Mouse (Mus musculus) gastrocnemius, postnatal 14 days (tissue): Measurements from ENCODE around the gene Prkcb. TPM values are rescaled to one million over a fixed set of nuclear protein-coding genes. Genes with fewer than 3 reads are reported as not detected.

ENCODE experiments used
- DNase-seq: peaks from one replicate; pipeline ENCODE4 v3.0.0; 2021; ENCODE audit warnings: mixed read lengths
- intact Hi-C: fragments of 180-260 bp; cut with DNase I; formaldehyde crosslinking; loops from one replicate; pipeline ENCODE4 v1.15.1; 2025; ENCODE audit warnings: low total_unique reads
- total RNA-seq, 2 experiments: library from RNA; stranded (reverse); gene quantifications; 2 replicates each; pipeline ENCODE4 v1.2.3; 2021

Gene Prkcb
- total RNA-seq, 2 experiments from 2014 or later = 0.91 to 0.98 TPM

DNA sequence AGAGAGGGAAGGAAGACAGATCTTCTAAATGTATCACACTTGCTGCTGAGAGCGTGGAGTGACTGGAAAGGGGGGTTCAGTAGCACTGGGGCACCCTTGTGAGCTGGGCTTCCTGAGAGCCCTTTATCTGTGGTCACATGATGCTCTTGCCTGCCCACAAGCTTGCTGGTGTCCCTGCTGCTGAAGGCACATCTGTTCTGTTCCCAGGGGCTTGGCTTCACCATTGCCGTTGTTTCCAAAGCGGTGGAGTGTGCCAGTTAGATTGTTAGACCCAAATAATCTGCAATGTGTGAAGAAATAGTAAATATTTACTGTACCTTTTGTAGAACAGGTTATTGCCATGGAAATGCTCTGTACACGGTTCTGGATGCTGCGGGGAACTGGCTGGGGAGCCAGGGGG is 101.6 kb downstream of the Prkcb start:
- intact Hi-C loops = no loop called here
- DNase-seq = no peak

DNA sequence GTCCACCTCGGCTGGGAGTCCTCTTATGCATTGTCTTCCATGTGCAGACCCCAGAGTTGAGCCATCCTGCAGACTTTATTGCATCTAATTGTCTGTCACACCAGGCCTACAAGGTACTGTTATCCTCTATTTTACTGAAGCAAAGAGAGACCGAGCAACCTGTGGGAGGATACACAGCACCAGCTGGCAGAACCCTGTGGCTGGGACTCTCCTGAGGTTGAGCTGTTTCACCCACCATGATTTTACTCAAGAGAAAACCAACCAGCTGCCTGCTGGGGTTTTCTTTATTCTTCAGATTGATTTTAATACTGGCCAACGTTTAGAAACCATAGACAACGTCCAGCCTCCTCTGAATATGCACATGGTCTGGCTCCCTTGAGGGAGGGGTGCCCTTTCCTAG is 102.1 kb downstream of the Prkcb start:
- intact Hi-C loops = no loop called here
- DNase-seq = no peak

DNA sequence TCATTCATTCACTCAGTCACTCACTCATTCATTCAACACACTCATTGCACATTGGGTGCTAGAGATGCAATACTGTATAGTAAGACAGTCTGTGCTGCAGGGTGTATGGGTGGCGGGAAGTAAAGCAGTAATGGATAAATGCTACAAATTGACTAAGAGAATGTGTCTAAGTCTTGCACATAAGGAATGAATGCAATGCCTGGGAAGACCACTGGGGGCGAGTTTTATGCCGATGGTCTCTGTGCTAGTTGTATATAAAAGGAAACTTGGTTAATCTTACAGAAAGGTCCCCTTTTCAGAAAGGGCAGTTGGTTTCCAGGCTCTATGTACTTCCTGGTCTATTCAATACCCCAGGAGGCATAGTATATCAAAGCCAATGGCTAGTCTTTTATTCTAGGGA is 102.8 kb downstream of the Prkcb start:
- intact Hi-C loops = no loop called here
- no peak for DNase-seq

DNA sequence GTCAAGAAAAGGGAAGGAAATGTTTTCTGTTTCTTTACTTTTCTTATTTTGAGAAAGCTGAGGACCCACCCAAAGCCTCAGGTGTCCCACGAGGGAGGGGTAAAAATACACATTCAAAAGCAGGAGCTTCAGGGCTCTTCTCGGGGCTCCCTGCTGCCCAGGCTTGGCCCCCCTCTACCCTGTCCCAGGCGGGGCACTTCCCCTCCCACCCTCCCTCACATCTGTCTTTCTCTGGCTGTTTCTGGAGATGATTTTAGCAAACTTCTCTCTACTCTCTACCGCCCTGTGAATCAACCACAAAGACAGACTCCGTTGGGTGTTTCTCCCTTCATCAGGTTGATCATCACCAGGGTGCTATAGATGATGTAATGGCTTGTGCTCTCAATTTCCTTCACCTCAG is 105.4 kb downstream of the Prkcb start:
- intact Hi-C loops = no loop called here
- DNase-seq = no peak

DNA sequence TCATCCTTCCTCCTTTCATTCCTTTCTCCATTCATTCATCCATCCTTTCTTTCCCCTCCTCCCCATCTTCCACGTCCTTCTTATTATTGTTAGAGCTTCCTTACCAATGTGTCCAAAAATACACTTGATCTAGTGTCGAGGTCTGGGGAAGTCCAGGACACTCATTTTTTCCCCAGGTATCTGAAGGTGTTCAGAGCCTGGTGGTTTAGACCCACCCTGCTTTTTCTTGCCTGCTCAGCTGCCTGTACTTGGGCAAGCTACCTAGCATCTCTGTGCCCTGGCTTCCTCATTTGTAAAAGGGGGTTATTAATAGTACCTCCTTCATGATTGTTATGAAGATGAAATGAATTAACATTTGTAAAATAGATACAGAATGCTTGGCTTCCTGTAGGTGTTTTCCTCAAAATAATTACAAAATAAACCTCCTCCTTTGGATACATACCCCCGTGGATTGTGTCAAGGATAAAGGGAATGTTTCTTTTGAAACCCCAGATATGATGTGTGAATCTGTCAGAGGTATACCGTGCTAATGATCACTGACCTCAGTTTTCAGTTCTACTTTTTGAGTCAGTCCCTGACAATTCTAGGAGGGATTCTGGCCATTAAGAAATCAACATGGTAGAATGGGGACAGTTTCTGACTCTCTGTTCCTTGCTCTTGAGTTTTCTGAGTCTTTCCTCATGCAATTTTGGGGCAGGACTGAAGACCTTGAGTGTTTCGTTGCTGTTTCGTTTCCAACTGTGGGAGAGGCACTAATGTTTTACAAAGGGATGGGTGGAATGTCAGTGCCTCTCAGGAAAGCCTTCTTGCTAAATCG is 106.8 kb downstream of the Prkcb start:
- intact Hi-C loops = no loop called here
- DNase-seq = no peak

DNA sequence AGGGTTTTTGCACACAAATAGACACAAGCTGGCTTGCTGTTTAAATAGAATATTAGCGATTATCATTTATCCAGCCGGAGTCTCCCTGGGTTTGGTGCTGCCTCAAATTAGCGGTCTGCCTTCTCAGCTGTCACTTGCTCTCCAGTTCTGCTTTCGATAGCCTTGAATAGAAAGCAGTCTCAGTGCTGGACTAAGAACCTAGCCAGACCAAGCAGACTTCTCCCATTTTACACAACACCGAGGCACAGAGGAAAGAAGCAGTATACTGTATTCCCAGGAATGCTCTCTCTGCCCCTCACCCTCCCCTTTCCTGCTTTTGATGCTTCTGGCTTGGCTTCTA is 107.4 kb downstream of the Prkcb start:
- intact Hi-C loops = no loop called here
- DNase-seq = no peak

DNA sequence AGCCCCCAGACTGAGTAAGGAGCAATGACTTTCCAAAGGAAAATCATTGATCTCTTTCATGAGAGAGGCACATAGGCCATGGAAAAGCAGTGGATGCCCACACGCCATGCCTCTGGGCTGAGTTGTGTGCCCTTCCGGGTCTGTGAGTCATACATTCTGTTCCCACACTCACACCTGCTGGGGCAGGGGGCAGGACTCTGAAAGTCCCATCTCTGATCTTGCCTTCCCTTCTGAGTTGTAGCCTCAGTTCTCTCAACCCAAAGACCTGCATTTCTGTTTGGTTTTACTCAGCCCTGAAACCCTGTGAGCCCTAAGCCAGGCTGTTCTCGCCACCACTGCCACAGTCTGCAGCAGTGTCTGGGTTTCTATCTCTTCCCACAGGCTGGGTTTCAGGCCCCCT is 109.1 kb downstream of the Prkcb start:
- DNase-seq = no peak
- intact Hi-C loops = no loop called here

DNA sequence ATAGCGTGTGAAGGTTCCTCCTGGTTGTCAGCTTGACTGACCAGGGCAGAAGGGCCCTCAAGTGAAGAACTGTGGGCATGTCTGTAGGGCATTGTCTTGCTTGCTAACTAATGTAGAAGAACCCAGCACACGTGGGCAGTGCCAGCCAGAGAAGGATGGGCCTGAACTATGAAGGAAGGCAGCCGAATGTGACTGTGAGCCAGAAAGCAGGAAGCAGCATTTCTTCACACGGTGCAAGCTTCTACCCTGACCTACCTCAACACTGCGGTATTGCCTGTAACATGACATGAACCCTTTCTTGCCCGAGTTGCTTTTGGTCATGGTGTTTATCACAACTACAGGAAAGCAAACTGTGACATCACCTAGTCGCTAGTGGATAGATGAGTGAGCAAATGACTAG is 113.5 kb downstream of the Prkcb start:
- intact Hi-C loops = no loop called here
- DNase-seq = no peak

DNA sequence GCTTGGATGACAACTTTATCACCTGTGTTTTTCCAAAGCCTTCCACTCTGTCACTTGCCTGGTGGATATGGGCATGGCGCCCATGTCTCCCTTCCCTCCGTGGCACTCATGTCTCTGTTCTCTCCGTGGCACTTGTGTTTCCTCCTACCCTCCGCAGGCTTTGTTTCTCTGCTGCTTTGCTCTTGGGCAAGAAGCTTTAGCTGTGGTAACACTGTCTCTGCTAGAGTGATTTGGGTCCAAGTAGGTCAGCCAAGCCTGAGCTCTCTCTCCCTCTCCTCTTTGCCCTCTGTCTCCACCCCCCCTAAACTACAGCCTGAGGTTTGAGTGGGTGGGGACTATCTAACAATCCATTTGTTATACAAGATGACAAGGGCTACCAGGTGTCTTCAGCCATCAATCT is 114.8 kb downstream of the Prkcb start:
- intact Hi-C loops = no loop called here
- DNase-seq = no peak

DNA sequence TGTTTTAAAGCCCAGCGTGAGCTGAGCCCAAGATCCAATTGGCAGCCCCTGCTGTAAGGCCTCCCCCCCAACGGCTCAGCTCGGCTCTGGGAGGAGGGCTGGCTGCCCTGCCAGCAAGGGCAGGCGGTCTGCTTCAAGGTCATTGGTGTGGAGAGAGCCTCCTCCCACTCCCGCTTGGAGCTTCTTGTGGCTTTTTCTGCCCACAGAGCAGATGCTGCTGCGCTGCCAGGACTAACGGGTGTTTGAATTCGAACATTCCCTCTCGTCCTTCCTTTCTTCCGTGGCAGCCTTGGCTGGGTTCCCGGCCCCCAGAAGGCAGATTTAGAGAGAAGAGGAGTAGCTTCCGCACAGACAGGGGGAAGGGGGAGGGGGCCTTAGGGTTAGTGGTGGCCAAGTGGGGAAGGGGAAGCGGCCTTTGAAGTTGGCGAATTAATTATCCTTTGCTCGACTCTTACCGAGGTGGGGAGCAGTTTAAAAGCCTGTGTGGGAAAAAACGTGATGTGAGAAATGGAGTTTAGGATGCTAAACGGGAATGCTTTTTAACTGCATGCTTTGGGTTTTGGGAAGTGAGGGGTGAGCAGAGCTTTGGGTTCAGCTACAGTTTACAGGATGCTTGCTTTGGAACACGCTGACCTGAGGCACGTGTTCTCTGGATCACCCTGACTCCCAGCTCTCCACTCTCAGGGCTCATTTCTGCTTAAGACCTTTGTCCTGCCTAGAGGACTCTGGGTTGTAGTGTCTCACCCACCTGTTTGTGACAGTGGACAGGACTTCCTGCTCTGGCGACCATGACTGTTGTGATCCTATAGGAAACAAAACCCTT is 116.2 kb downstream of the Prkcb start:
- intact Hi-C loops = no loop called here
- DNase-seq = peak; percentile 20

DNA sequence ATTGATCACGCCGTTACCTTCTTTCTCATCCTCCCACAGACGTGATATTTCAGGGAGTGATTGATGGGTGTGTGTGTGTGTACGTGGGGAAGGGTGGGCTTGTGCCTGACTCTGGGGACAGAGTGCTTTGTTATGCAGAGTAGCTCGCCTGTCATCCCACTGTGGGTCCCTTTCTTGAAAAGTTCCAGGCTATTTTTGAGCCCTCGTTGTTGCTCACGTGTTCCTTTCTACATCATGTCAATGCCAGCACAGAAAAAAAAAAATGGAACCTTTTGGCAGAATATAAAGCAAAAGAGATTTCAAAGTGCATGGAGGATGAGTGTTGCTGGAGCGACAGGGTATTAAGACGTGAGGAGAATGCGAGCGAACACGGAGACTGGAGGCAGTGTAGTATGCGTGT is 118.1 kb downstream of the Prkcb start:
- intact Hi-C loops = no loop called here
- DNase-seq = no peak

DNA sequence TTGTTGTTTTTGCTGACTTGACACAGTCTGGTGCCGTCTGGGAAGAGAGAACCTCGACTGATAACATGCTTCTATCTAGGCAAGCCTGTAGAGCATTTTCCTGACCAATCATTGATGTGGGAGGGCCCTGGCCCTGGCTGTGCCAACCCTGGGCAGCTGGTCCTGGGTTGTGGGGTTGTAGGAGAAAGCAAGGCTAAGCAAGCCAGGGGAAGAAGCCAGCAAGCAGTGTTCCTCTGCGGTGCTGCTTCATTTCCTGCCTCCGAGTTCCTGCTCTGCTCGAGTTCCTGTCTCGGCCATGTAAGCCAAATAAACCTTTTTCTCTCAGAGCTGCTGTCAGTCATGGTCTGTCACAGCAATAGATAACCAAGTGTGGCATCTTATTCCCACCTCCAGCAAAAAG is 121.4 kb downstream of the Prkcb start:
- intact Hi-C loops = no loop called here

DNA sequence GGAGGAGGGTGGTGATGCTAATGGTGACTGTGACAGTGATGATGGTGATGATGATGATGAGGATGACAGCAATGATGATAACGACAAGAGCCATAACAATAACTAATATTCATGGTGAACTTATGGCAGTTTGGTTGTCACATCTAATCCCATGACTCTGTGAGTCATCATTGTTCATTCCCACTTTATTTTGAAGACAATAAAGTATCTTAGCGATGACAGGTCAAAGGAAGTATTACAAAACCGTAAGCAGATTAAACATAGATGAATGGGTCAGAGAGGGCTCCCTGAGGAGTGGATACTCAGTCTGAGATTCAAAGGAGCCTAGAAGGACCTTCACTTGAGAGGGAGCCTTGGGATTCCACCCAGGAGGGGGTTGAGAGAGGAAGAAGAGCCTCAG is 122.3 kb downstream of the Prkcb start:
- intact Hi-C loops = no loop called here
- no peak for DNase-seq

More for the DNA sequence above, 121.4 kb downstream of the Prkcb start:
- no peak for DNase-seq

DNA sequence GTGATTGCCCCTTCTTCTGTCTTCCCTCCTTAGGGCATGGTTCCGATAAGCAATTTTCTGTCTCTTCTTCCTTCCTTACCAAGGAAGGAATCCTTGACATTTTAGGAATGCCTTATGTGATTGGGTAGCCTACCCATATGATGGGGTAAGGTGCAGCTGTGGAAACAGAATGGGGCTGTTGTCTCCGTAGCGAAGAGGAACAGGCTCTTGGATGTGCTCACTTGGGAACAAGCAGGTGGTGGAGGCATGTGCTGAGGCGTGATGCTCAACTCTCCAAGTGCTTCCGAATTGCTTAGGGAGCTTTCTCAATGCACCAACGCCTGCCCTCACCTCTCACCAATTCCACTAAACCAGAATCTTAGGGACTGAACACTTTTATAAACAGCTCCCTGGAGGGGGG is 124.7 kb downstream of the Prkcb start:
- no peak for DNase-seq
- intact Hi-C loops = no loop called here

DNA sequence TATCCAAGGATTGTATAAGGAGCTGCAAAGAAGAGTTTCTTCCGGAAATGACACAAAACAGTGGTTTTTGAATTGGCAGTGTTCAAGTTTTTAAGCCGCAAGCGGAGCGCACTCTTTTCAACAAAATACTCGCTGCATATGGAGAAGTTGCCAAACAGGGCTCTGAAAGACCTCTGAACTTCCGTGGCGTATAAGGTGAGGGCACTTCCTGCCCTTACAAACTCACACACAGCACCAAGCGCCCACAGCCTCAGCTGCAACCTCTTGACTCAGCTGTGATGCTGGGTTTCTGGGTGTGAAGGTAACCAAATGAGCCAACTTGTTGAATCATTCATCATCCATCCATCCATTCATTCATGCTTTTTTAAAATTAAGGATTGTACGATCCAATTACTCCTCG is 125.6 kb downstream of the Prkcb start:
- intact Hi-C loops = no loop called here
- no peak for DNase-seq

DNA sequence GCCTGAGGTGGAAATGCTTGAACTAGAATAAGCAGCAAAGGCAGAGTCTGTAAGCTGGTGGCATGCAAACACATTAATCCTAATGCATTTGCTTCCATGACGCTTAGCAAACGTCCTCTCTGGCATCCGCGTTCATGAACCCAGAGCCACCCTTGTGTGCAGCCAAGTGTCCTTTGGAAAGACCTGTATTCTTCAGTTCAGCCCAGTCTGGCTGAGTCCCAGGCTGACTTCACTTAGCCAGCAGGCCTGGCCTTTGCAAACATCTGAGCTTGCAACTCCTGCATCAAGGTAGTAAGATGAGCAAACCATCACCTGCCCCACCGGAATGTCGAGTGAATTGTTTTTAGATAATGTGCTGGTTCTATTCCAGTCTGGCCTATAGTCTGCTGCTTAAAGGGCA is 126.1 kb downstream of the Prkcb start:
- DNase-seq = no peak
- intact Hi-C loops = no loop called here

DNA sequence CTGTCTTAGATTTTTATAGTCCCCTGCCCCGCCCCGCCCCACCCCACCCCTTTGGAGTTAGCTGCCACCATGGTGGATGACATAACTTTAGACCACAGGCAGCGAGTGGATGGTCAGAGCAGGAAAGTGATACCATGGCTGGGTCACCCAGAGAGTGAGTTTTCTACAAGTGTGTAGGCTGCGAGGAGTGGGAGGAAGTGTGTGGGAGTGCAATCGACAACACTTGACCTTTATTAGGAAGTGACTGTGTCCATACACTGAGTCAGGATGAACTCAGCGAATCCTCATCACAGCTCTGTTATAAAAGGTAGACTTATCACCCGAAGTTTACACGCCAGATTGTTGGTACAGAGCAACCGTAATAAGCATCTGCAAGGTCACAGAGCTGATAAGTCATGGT is 126.8 kb downstream of the Prkcb start:
- no peak for DNase-seq
- intact Hi-C loops = no loop called here

DNA sequence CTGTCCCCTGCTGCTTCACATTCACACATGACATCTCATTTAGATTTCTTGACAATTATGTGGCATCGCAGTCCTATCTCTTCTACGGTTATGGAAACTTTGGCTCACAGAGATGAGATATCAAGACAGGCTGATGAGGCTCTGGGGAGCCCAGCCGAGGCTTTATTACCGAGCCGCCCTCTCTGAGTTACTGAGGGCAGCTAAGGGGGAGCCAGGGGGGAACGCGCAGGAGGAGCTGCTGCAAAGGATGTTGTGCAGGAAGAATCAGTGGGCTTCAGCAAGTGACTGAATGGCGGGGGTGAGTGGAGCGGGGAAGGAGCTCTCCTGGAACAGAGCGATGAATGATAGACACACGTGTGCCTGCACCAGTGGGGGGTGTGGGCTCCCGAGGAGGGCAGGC is 127.4 kb downstream of the Prkcb start:
- intact Hi-C loops = no loop called here
- no peak for DNase-seq

DNA sequence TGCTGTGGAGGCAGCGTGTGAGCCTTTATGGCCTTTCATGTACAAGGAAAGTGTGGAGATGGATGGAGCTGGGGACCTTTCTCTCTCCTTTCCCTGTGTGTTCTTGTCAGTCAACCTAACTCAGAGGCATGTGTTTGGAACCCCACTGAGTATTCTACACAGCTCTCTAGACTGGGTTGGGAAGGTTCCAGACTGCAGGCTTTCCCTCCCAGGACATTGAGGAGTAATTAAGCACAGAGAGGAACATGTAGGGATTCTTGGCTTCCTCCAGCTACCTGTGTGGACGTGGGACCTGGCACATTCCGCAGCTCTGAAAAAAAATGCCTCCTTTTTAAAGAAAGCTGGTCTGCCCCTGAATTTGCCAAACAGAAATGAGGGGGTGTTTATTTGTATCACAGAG is 130.0 kb downstream of the Prkcb start:
- no peak for DNase-seq
- intact Hi-C loops = no loop called here

DNA sequence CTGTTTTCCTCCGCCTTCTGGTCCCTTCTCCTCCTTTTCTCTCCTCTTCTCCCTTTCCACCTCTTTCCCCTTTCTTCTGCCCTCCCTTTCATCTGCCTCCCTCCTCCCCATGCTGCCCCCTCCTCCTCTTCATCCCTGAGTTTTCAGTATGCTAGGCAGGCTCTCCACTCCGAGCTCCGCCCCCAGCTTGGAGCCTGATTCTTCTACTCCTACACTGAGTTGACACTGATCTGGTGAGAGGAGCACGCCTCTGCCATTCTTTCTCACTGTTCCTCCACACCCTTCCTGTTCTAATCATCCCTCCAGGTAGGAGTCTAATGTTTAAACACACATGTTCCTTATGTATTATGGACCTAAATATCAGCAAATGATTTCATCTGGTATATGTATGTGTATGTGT is 135.3 kb downstream of the Prkcb start:
- no peak for DNase-seq
- intact Hi-C loops = no loop called here

DNA sequence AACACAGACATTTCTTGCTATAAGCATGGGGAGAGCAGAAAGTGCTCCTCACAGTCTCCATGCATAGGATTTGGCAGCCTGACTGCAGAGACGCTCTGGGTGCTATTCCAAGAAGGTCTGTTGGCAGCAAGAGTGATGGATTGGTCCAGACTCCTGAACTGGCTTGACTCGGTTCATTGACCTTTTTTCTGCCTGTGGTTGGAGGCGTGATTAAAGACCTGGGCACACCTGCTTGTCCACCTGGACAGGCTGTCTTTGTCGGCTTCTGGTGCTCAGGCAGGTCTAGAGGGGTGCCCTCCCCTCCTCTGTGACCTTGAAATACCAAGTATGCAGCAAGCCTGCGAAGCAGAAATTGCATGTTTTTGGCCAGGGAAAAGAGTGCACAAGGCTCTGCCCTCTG is 140.6 kb downstream of the Prkcb start:
- no peak for DNase-seq
- intact Hi-C loops = no loop called here
